Mouse (Mus musculus) heart, postnatal 0 days (tissue): ENCODE results near the gene Thada. TPM values are rescaled to one million over a fixed set of nuclear protein-coding genes. Genes with fewer than 3 reads are reported as not detected.

Experiments used
- ATAC-seq: fragments of 200-750 bp; cut with Nextera tagmentation; 2 replicates; pipeline ENCODE4 v1.8.0; 2017; ENCODE audit warnings: low read depth, moderate number of reproducible peaks, moderate library complexity; ENCODE audit not compliant: insufficient read depth
- DNase-seq: peaks from one replicate; pipeline ENCODE4 v3.0.0-alpha.2; 2016; ENCODE audit warnings: low spot score
- H3K27ac ChIP-seq: fragments of 300-500 bp; sonication (generic); 2 replicates; pipeline ENCODE4 v1.5.1; 2014; ENCODE audit warnings: low read depth, mild to moderate bottlenecking
- H3K27me3 ChIP-seq: fragments of 300-500 bp; sonication (generic); 2 replicates; pipeline ENCODE4 v1.6.1; 2014; ENCODE audit warnings: low read length, mixed read lengths; ENCODE audit not compliant: control insufficient read depth, insufficient read depth
- H3K36me3 ChIP-seq: fragments of 300-500 bp; sonication (generic); replicated peaks from 2 replicates; pipeline ENCODE4 v1.6.1; 2014; ENCODE audit warnings: low read length, mixed read lengths; ENCODE audit not compliant: control insufficient read depth, insufficient read depth
- H3K4me1 ChIP-seq: fragments of 300-500 bp; sonication (generic); 2 replicates; pipeline ENCODE4 v1.6.1; 2014; ENCODE audit warnings: antibody characterized with exemption; ENCODE audit not compliant: control insufficient read depth, insufficient read depth
- H3K4me2 ChIP-seq: fragments of 300-500 bp; sonication (generic); 2 replicates; pipeline ENCODE4 v1.6.1; 2014; ENCODE audit warnings: low read depth, mild to moderate bottlenecking, low read length, moderate library complexity
- H3K4me3 ChIP-seq: fragments of 300-500 bp; sonication (generic); 2 replicates; pipeline ENCODE4 v1.5.1; 2014; ENCODE audit warnings: low read depth, low read length
- H3K9ac ChIP-seq: fragments of 300-500 bp; sonication (generic); replicated peaks from 2 replicates; pipeline ENCODE4 v1.6.1; 2014; ENCODE audit warnings: low read depth, low read length, mixed read lengths
- H3K9me3 ChIP-seq: fragments of 300-500 bp; sonication (generic); replicated peaks from 2 replicates; pipeline ENCODE4 v1.6.1; 2016; ENCODE audit warnings: low read length; ENCODE audit not compliant: control insufficient read depth
- CTCF ChIP-seq: IDR thresholded peaks from 2 replicates; pipeline ENCODE4 v1.5.1; 2016; ENCODE audit warnings: antibody characterized with exemption, control low read depth, low read depth
- EP300 ChIP-seq: IDR thresholded peaks from 2 replicates; pipeline ENCODE4 v1.6.1; 2016; ENCODE audit warnings: antibody characterized with exemption, low read depth
- WGBS: fragments of 180-500 bp; shearing (Covaris S2); extraction: QIAGEN DNeasy Blood & Tissue Kit; methylation state at CpG from one replicate; pipeline ENCODE4 v1.1.7; 2014; 5-methylcytosine and 5-hydroxymethylcytosine counted together
- polyA plus RNA-seq: library from polyadenylated mRNA; unstranded; fragments of >200 nt; fragmentation: Nextera tagmentation; extraction: Ambion mirVana; gene quantifications from 2 replicates; pipeline ENCODE4 v1.2.1, GENCODE M21; 2015
- total RNA-seq: library from RNA; depleted of rRNA; stranded (reverse); fragments of >200 nt; gene quantifications from 2 replicates; pipeline ENCODE4 v1.2.3, GENCODE M21; 2014; ENCODE audit warnings: low replicate concordance

The Thada gene
- total and polyA plus RNA-seq, 2 experiments from 2014 or later = 2.4 to 12.6 TPM

- 86% methylated on average over 3 of the region's 3 CpGs for WGBS
- no peak overlapping the region for H3K4me3 ChIP-seq
- ATAC-seq = no peak
- no peaks in the 10 kb centered on the region for H3K27me3 ChIP-seq
- H3K4me1 ChIP-seq = no peaks in the 10 kb centered on the region
- no peak overlapping the region for H3K9ac ChIP-seq
- H3K27ac ChIP-seq = no peak overlapping the region
- no peak for DNase-seq
- H3K9me3 ChIP-seq = no peaks in the 10 kb centered on the region
- TF ChIP-seq EP300 (no peak), CTCF (no peak)
- no peak overlapping the region for H3K4me2 ChIP-seq
- 0 out of 2 replicates have a peak, but pooled peaks cover 7% of the 10 kb centered on the region for H3K36me3 ChIP-seq
Observed at GRCm38 (mm10) chr17:84352790-84353154, 113.2 kb downstream of the Thada start.

- no peak overlapping the region for H3K4me3 ChIP-seq
- H3K4me2 ChIP-seq = no peak overlapping the region
- ATAC-seq (no peak), DNase-seq (no peak)
- no peaks in the 10 kb centered on the region for H3K27me3 ChIP-seq
- 57% methylated on average over 9 of the region's 9 CpGs for WGBS
- H3K27ac ChIP-seq = no peak overlapping the region
- no peaks in the 10 kb centered on the region for H3K4me1 ChIP-seq
- H3K36me3 ChIP-seq = 0 out of 2 replicates have a peak, but pooled peaks cover 7% of the 10 kb centered on the region
- no peak overlapping the region for H3K9ac ChIP-seq
- no peak for TF ChIP-seq CTCF
- TF ChIP-seq EP300 = no peak
- no peaks in the 10 kb centered on the region for H3K9me3 ChIP-seq
Observed at GRCm38 (mm10) chr17:84351912-84352789, 113.9 kb downstream of the Thada start.

GRCm38 (mm10) chr17:84351276-84351675 is 114.7 kb downstream of the Thada start:
- DNase-seq = no peak
- WGBS = 62% methylated on average over 3 of the region's 3 CpGs
- no peak overlapping the region for H3K4me2 ChIP-seq
- H3K27ac ChIP-seq = no peak overlapping the region
- H3K4me1 ChIP-seq = no peaks in the 10 kb centered on the region
- H3K9ac ChIP-seq = no peak overlapping the region
- no peaks in the 10 kb centered on the region for H3K9me3 ChIP-seq
- H3K36me3 ChIP-seq = 0 out of 2 replicates have a peak, but pooled peaks cover 7% of the 10 kb centered on the region
- TF ChIP-seq EP300 (no peak), CTCF (no peak)
- no peak for ATAC-seq
- no peaks in the 10 kb centered on the region for H3K27me3 ChIP-seq
- no peak overlapping the region for H3K4me3 ChIP-seq

GRCm38 (mm10) chr17:84348865-84349264 is 117.1 kb downstream of the Thada start:
- TF ChIP-seq EP300 (no peak), CTCF (no peak)
- H3K9me3 ChIP-seq = no peaks in the 10 kb centered on the region
- no peak overlapping the region for H3K9ac ChIP-seq
- ATAC-seq (no peak), DNase-seq (no peak)
- H3K36me3 ChIP-seq = 0 out of 2 replicates have a peak, but pooled peaks cover 7% of the 10 kb centered on the region
- H3K4me1 ChIP-seq = no peaks in the 10 kb centered on the region
- no peak overlapping the region for H3K4me2 ChIP-seq
- no peak overlapping the region for H3K4me3 ChIP-seq
- H3K27me3 ChIP-seq = no peaks in the 10 kb centered on the region
- WGBS = 79% methylated on average over 3 of the region's 3 CpGs
- no peak overlapping the region for H3K27ac ChIP-seq

- no peak overlapping the region for H3K27ac ChIP-seq
- no peak for TF ChIP-seq CTCF
- TF ChIP-seq EP300 = no peak
- no peak overlapping the region for H3K4me2 ChIP-seq
- no peaks in the 10 kb centered on the region for H3K9me3 ChIP-seq
- H3K27me3 ChIP-seq = no peaks in the 10 kb centered on the region
- DNase-seq (no peak), ATAC-seq (no peak)
- H3K4me1 ChIP-seq = no peaks in the 10 kb centered on the region
- H3K9ac ChIP-seq = no peak overlapping the region
- H3K36me3 ChIP-seq = no peaks in the 10 kb centered on the region
- 85% methylated on average over 6 of the region's 6 CpGs for WGBS
- H3K4me3 ChIP-seq = no peak overlapping the region
Observed at GRCm38 (mm10) chr17:84342299-84342817, 123.6 kb downstream of the Thada start.
